In the genomic region with DNA sequence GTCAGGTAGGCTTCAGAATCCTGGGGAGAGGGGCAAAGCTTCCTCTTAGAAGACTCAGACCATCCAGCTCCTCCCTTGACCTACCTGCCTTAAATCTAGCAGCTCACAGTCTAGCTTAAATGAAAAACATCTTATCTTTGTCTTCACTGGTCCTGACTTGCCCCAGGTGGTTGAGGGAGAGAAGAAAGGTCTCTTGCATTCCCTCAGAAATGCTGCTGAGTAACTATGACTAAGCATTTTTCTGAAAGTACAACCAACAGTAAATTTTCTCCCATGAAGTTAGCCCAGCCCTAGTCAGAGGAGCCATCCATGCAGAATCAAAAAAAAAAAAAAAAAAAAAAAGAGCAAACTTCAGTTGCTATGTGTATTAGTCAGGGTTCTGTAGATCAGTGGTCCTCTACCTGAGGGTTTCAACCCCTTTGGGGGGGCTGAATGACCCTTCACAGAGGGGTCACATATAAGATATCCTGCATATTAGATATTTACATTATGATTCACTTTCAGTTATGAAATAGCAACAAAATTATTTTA, we compare ENCODE assay signal across 28 mouse cellular contexts.
A peak's percentile ranks its signal among the peaks of the same experiment; 100 is the strongest.
DNase-seq lines count a peak whose midpoint lies in the region; ATAC-seq and TF ChIP-seq lines count a peak whose summit lies in the region.
"Had no signal": no experiment of that assay in that cellular context is flagged by ENCODE, and none has a peak within 500 bp of the region (broad histone marks: within the 10 kb centered on the region; RNA-seq: fewer than 3 reads in every experiment).

No protein-coding gene starts in this region.

- H3K9me3 ChIP-seq in ES-Bruce4 (replicated peaks; ENCODE audit: control insufficient read depth, insufficient read depth, low read length, poor library complexity, severe bottlenecking): peaks cover 5% of the 10 kb centered on the region; the same call in 1 of the 2 replicates
- no peaks in the 10 kb centered on the region for H3K9me3 ChIP-seq in MEL (replicated peaks; ENCODE audit: insufficient read depth, low read length)
- H3K9me3 ChIP-seq: forebrain, embryonic 12.5 days; forebrain, embryonic 15.5 days; heart, embryonic 10.5 days; heart, embryonic 13.5 days had no signal

- no peak for TF ChIP-seq EP300 in ES-Bruce4 (IDR thresholded peaks at IDR 0.05; ENCODE audit: insufficient read depth, low read depth, low read length)
- TF ChIP-seq EP300 in MEL (IDR thresholded peaks at IDR 0.05; ENCODE audit: low read depth in 1 of 2, low read length in 2 of 2): peak; percentile 64 to 67; a peak in 3 of 4 replicates

- no peaks in the 10 kb centered on the region for H3K27me3 ChIP-seq in ES-Bruce4 (ENCODE audit: control insufficient read depth, insufficient read depth, low read length, poor library complexity, severe bottlenecking)
- no peaks in the 10 kb centered on the region for H3K27me3 ChIP-seq in MEL (ENCODE audit: control insufficient read depth in 1 of 2, insufficient read depth in 2 of 2, low read length in 2 of 2)
- H3K27me3 ChIP-seq: forebrain, embryonic 12.5 days; forebrain, embryonic 15.5 days had no signal

- H3K4me1 ChIP-seq in ES-Bruce4 (ENCODE audit: control insufficient read depth, insufficient read depth, low read length) (no peaks in the 10 kb centered on the region), MEL (ENCODE audit: control insufficient read depth in 1 of 2, insufficient read depth in 2 of 2, low read length in 2 of 2) (peaks cover 11 to 12% of the 10 kb centered on the region in 2 experiments)
- H3K4me1 ChIP-seq: forebrain, embryonic 12.5 days; forebrain, embryonic 15.5 days had no signal

- no peaks in the 10 kb centered on the region for H3K79me2 ChIP-seq in MEL (ENCODE audit: control insufficient read depth, insufficient read depth, low read length, poor library complexity)

- TF ChIP-seq POLR2A in ES-Bruce4 (IDR thresholded peaks at IDR 0.05; ENCODE audit: insufficient read depth, low read length) (no peak), MEL (IDR thresholded peaks at IDR 0.05; ENCODE audit: control insufficient read depth in 1 of 2, insufficient read depth in 1 of 2, low read depth in 1 of 2, low read length in 2 of 2, poor library complexity in 1 of 2) (no peak)

- H3K27ac ChIP-seq in ES-Bruce4 (ENCODE audit: insufficient read depth, low read length) (peak overlapping the region; percentile 57; the same call in 1 of the 2 replicates), MEL (ENCODE audit: control insufficient read depth, low read depth, low read length) (peak overlapping the region; percentile 42; the same call in 1 of the 2 replicates)
- H3K27ac ChIP-seq: forebrain, embryonic 12.5 days; forebrain, embryonic 15.5 days; heart, embryonic 10.5 days; heart, embryonic 13.5 days; hindbrain, embryonic 14.5 days; hindbrain, postnatal 0 days had no signal

- ATAC-seq in cerebellum, adult (ENCODE audit: insufficient number of reproducible peaks, low FRiP score, low TSS enrichment): no peak
- ATAC-seq: forebrain, embryonic 15.5 days; hindbrain, postnatal 0 days; inflammation-experienced regulatory T-cells, adult 6 months; intestine, embryonic 16.5 days had no signal

- DNase-seq in 3T3-L1 (ENCODE audit: low read depth, low spot score) (peak; percentile 65), MEL (ENCODE audit: low read depth, low spot score) (peak; percentile 70), ZHBTc4 (ENCODE audit: low read depth, low spot score) (peak; percentile 11)
- DNase-seq in embryo, embryonic 9.5 days (ENCODE audit: extremely low spot score): no peak
- no peak for DNase-seq in frontal cortex, postnatal 10 days (ENCODE audit: low spot score in 2 of 2)
- DNase-seq: adrenal gland, adult 2 months; adrenal gland, postnatal 14 days; cerebellum, adult 11-12 months; cerebellum, adult 8-10 months; cerebellum, postnatal 10 days; cerebellum, postnatal 36 days; embryo, embryonic 11 days; gastrocnemius, postnatal 14 days; heart, adult 18-20 months; heart, postnatal 14 days; heart, postnatal 4 days; kidney, adult 18-20 months; kidney, adult 9 months had no signal

- TF ChIP-seq CTCF in ES-Bruce4 (IDR thresholded peaks at IDR 0.05; ENCODE audit: low read depth, low read length) (no peak), MEL (IDR thresholded peaks at IDR 0.05 in 2 of 3, conservative IDR thresholded peaks at IDR 0.05 in 1 of 3; ENCODE audit: control insufficient read depth in 1 of 3, insufficient read depth in 1 of 3, low read depth in 2 of 3, low read length in 3 of 3, poor library complexity in 1 of 3, severe bottlenecking in 1 of 3) (no peak)

- no peak overlapping the region for H3K4me3 ChIP-seq in ES-Bruce4 (ENCODE audit: low read depth, low read length)
- H3K4me3 ChIP-seq in MEL (ENCODE audit: control insufficient read depth in 1 of 2, insufficient read depth in 1 of 2, low read depth in 2 of 2, low read length in 2 of 2): peak overlapping the region in 1 of 2 experiments; percentile 20; a peak in 1 of 4 replicates
- H3K4me3 ChIP-seq: forebrain, embryonic 12.5 days; forebrain, embryonic 15.5 days; heart, embryonic 10.5 days; heart, embryonic 13.5 days had no signal

- H3K36me3 ChIP-seq in ES-Bruce4 (ENCODE audit: control insufficient read depth, insufficient read depth, low read length, poor library complexity, severe bottlenecking) (no peaks in the 10 kb centered on the region), MEL (ENCODE audit: control insufficient read depth in 1 of 2, insufficient read depth in 2 of 2, low read length in 2 of 2) (peaks cover 0 to 14% of the 10 kb centered on the region in 2 experiments; a peak in 2 of 4 replicates)
- H3K36me3 ChIP-seq: forebrain, embryonic 12.5 days; forebrain, embryonic 15.5 days; heart, embryonic 10.5 days; heart, embryonic 13.5 days had no signal

- H3K9ac ChIP-seq in ES-Bruce4 (ENCODE audit: low read depth, poor library complexity, severe bottlenecking) (no peak overlapping the region), MEL (ENCODE audit: control insufficient read depth, low read depth, low read length, poor library complexity, severe bottlenecking) (no peak overlapping the region)
- H3K9ac ChIP-seq: forebrain, embryonic 12.5 days; forebrain, embryonic 15.5 days; heart, embryonic 13.5 days; hindbrain, embryonic 14.5 days had no signal

- no peak for TF ChIP-seq RAD21 in MEL (IDR thresholded peaks at IDR 0.05; ENCODE audit: low read depth, low read length)

TF ChIP-seq in MEL, 35 proteins besides CTCF, POLR2A, EP300 and RAD21:
- TF ChIP-seq MAX (IDR thresholded peaks at IDR 0.05; ENCODE audit: low read length) (no peak), CHD1 (IDR thresholded peaks at IDR 0.05; ENCODE audit: low read depth, low read length) (no peak), POLR2AphosphoS5 (IDR thresholded peaks at IDR 0.05; ENCODE audit: borderline replicate concordance, low read depth, low read length) (no peak), E2F4 (IDR thresholded peaks at IDR 0.05; ENCODE audit: borderline replicate concordance, low read depth, low read length) (no peak), MAFK (IDR thresholded peaks at IDR 0.05; ENCODE audit: borderline replicate concordance, low read depth, low read length) (peak; percentile 84), TCF12 (IDR thresholded peaks at IDR 0.05; ENCODE audit: low read depth, low read length) (peak; percentile 64), ZNF384 (IDR thresholded peaks at IDR 0.05; ENCODE audit: low read depth, low read length) (peak; percentile 94), MYC (IDR thresholded peaks at IDR 0.05; ENCODE audit: low read depth, low read length) (no peak), ETS1 (IDR thresholded peaks at IDR 0.05; ENCODE audit: low read depth, low read length) (peak; percentile 66; the same call in 1 of the 2 replicates), GATA1 (IDR thresholded peaks at IDR 0.05; ENCODE audit: low read depth, low read length) (no peak), GABPA (IDR thresholded peaks at IDR 0.05; ENCODE audit: low read depth, low read length) (peak; percentile 99), MXI1 (IDR thresholded peaks at IDR 0.05; ENCODE audit: low read depth, low read length) (no peak)

Comparison
In these comparisons a context has a peak if more than half of its experiments do, and no peak if none do; other contexts are left out.
1. DNase-seq: peak in 3T3-L1 (single experiment), MEL (single experiment) and ZHBTc4 (single experiment); none in embryo, embryonic 9.5 days (single experiment) and frontal cortex, postnatal 10 days (0 of 2).